ENCODE assay signal across 8 mouse cellular contexts in the genomic region with DNA sequence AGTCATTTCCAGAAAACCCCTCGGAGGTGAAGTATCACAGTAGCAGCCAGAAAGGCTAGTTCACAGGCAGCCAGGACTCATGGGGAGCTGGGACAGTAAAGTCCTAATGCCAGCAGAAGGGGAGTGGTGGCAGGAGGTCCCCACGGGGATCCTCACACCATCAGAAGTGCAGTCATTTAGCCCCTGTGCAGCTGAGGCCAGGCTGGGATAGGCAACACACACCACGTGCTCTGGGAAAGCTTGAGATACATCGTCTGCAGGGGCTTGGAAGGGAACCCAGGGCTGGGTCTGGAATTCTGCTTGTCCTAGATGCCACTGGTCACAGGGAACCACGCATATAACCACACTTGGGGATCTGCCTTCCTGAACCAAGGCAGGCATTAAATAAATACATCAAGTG. TPM values are rescaled to one million over a fixed set of nuclear protein-coding genes. Genes with fewer than 3 reads are reported as not detected.
DNase-seq lines count a peak whose midpoint lies in the region; ATAC-seq and TF ChIP-seq lines count a peak whose summit lies in the region.

No protein-coding gene starts in this region.

- peaks cover 8% of the 10 kb centered on the region for H3K4me1 ChIP-seq in heart, adult 2 months (ENCODE audit: control insufficient read depth, insufficient read depth, low read length)
- peaks cover 4% of the 10 kb centered on the region for H3K4me1 ChIP-seq in cortical plate, adult 2 months (ENCODE audit: control insufficient read depth, insufficient read depth, low read length)
- H3K4me1 ChIP-seq in hindbrain, embryonic 13.5 days (replicated peaks), result peaks cover 53% of the 10 kb centered on the region
- H3K4me1 ChIP-seq in midbrain, embryonic 16.5 days (ENCODE audit: control insufficient read depth, insufficient read depth, low read length), result peaks cover 48% of the 10 kb centered on the region

- no peaks in the 10 kb centered on the region for H3K27me3 ChIP-seq in heart, adult 2 months (ENCODE audit: control insufficient read depth, insufficient read depth, low read length)
- H3K27me3 ChIP-seq in hindbrain, embryonic 13.5 days, result 0 out of 2 replicates have a peak, but pooled peaks cover 10% of the 10 kb centered on the region
- no peaks in the 10 kb centered on the region; the same call in 1 of the 2 replicates for H3K27me3 ChIP-seq in midbrain, embryonic 16.5 days (ENCODE audit: control insufficient read depth, insufficient read depth, low read depth, low read length)

- TF ChIP-seq CTCF in heart, adult 2 months (IDR thresholded peaks at IDR 0.05), result no peak
- no peak for TF ChIP-seq CTCF in cortical plate, adult 2 months (IDR thresholded peaks at IDR 0.05; ENCODE audit: extremely low read depth, insufficient read depth, low read length)

- no peak for TF ChIP-seq POLR2A in heart, adult 2 months (IDR thresholded peaks at IDR 0.05; ENCODE audit: insufficient read depth, low read depth, low read length)
- no peak for TF ChIP-seq POLR2A in cortical plate, adult 2 months (IDR thresholded peaks at IDR 0.05; ENCODE audit: extremely low read depth, insufficient read depth, low read length)

- no peaks in the 10 kb centered on the region for H3K36me3 ChIP-seq in heart, adult 2 months (ENCODE audit: control insufficient read depth, insufficient read depth, low read length)
- no peaks in the 10 kb centered on the region for H3K36me3 ChIP-seq in hindbrain, embryonic 13.5 days
- H3K36me3 ChIP-seq in midbrain, embryonic 16.5 days (ENCODE audit: control insufficient read depth, insufficient read depth, low read length), result no peaks in the 10 kb centered on the region

- TF ChIP-seq EP300 in heart, adult 2 months (IDR thresholded peaks at IDR 0.05; ENCODE audit: insufficient read depth, low read depth, low read length), result no peak

- 0 out of 2 replicates have a peak overlapping the region, but pooled peaks have one; percentile 22 for H3K9ac ChIP-seq in heart, adult 2 months (ENCODE audit: low read depth, low read length)
- H3K9ac ChIP-seq in hindbrain, embryonic 13.5 days, result 0 out of 2 replicates have a peak overlapping the region, but pooled peaks have one; percentile 30
- peak overlapping the region; percentile 98 for H3K9ac ChIP-seq in midbrain, embryonic 16.5 days (ENCODE audit: low read depth, low read length)

- H3K27ac ChIP-seq in heart, adult 2 months, result no peak overlapping the region
- H3K27ac ChIP-seq in cortical plate, adult 2 months (ENCODE audit: insufficient read depth, low read length), result no peak overlapping the region
- no peak overlapping the region for H3K27ac ChIP-seq in hindbrain, embryonic 13.5 days
- H3K27ac ChIP-seq in midbrain, embryonic 16.5 days (ENCODE audit: low read length), result no peak overlapping the region

- peak overlapping the region; percentile 96 for H3K4me2 ChIP-seq in hindbrain, embryonic 13.5 days
- peak overlapping the region; percentile 89 for H3K4me2 ChIP-seq in midbrain, embryonic 16.5 days (ENCODE audit: low read length)

- no peak for DNase-seq in heart, adult 2 months
- DNase-seq in heart, postnatal 4 days, result no peak
- no peak for DNase-seq in urinary bladder, adult 18-20 months (ENCODE audit: low spot score in 2 of 2)
- no peak for DNase-seq in urinary bladder, postnatal 25 days (ENCODE audit: low spot score)
- no peak for DNase-seq in spleen, adult 12 weeks (ENCODE audit: low spot score)

- intact Hi-C loops in heart, adult 2 months (cut with DNase I), result no loop called here

- no peak overlapping the region for H3K4me3 ChIP-seq in heart, adult 2 months
- peak overlapping the region; percentile 33; the same call in 1 of the 2 replicates for H3K4me3 ChIP-seq in cortical plate, adult 2 months (ENCODE audit: insufficient read depth, low read length)
- peak overlapping the region; percentile 86 for H3K4me3 ChIP-seq in hindbrain, embryonic 13.5 days
- peak overlapping the region; percentile 88 for H3K4me3 ChIP-seq in midbrain, embryonic 16.5 days (ENCODE audit: low read depth, low read length)

- ATAC-seq in hindbrain, embryonic 13.5 days (ENCODE audit: low FRiP score), result no peak
- ATAC-seq in midbrain, embryonic 16.5 days, result no peak

- H3K9me3 ChIP-seq in hindbrain, embryonic 13.5 days, result no peaks in the 10 kb centered on the region
- H3K9me3 ChIP-seq in midbrain, embryonic 16.5 days (replicated peaks; ENCODE audit: control insufficient read depth, low read length, poor library complexity, severe bottlenecking), result no peaks in the 10 kb centered on the region

- H3K79me2 ChIP-seq in heart, adult 2 months (replicated peaks; ENCODE audit: control insufficient read depth, insufficient read depth, low read length), result no peaks in the 10 kb centered on the region

- WGBS in heart, adult 2 months, result 62% methylated on average over 5 of the region's 5 CpGs
- 19% methylated on average over 5 of the region's 5 CpGs for WGBS in hindbrain, embryonic 13.5 days
- WGBS in midbrain, embryonic 16.5 days, result 19% methylated on average over 5 of the region's 5 CpGs

RNA-seq across cellular contexts. Expression of a gene that starts 1.2 kb away (rescaled TPM):
- total RNA-seq in heart, adult 2 months (2021), result 10 to 100 TPM; 19.4 to 25.1 TPM
- 18.5 and 27.2 TPM in 2 replicates for polyA plus RNA-seq in heart, adult 2 months (2012; rRNA removed)
- total RNA-seq in heart, postnatal 4 days (2021), result 10 to 100 TPM; 87.6 to 89.2 TPM
- polyA plus RNA-seq in cortical plate, adult 2 months (2012; rRNA removed), result 11.0 and 12.0 TPM in 2 replicates
- polyA plus RNA-seq in hindbrain, embryonic 13.5 days (2015; fragmentation: Nextera tagmentation; extraction: Ambion mirVana), result 2.1 and 2.4 TPM in 2 replicates
- 2.6 and 2.9 TPM in 2 replicates for polyA plus RNA-seq in midbrain, embryonic 16.5 days (2015; fragmentation: Nextera tagmentation; extraction: Ambion mirVana)

Comparison
In these comparisons a context has a peak if more than half of its experiments do, and no peak if none do; other contexts are left out.
1. H3K9ac ChIP-seq: peak in every context shown above with its lines; median percentile 98 in midbrain, embryonic 16.5 days; 30 in hindbrain, embryonic 13.5 days; 22 in heart, adult 2 months.